Mouse (Mus musculus): ENCODE measurements at regions not wholly inside any gene's neighbourhood (a gene's known extent, or its start where the extent isn't known, plus 50 kb on each side); places are given as distances from the start of the nearest gene placed in this dataset.

GRCm38 (mm10) chr3:150954897-150955296 is 482.8 kb upstream of the Adgrl4 start:
- TF ChIP-seq CTCF (IDR thresholded peaks at IDR 0.05): no peak
- TF ChIP-seq POLR2A (IDR thresholded peaks at IDR 0.05; ENCODE audit: insufficient read depth, low read depth, low read length): no peak

Data from heart, adult 2 months (tissue).